Mouse (Mus musculus) lung, postnatal 0 days (tissue): Measurements from ENCODE around the gene Tcte3.
"Not testable (repeated sequence)": the region's sequence is repeated elsewhere in the genome, so short reads cannot be mapped to it uniquely, and the experiment has no call there.

ENCODE experiments used
- CTCF ChIP-seq: IDR thresholded peaks from 2 replicates; pipeline ENCODE4 v1.5.1; 2016; ENCODE audit warnings: antibody characterized with exemption, mild to moderate bottlenecking
- EP300 ChIP-seq: IDR thresholded peaks from 2 replicates; pipeline ENCODE4 v1.6.1; 2016; ENCODE audit warnings: antibody characterized with exemption, mild to moderate bottlenecking, control low read depth

DNA sequence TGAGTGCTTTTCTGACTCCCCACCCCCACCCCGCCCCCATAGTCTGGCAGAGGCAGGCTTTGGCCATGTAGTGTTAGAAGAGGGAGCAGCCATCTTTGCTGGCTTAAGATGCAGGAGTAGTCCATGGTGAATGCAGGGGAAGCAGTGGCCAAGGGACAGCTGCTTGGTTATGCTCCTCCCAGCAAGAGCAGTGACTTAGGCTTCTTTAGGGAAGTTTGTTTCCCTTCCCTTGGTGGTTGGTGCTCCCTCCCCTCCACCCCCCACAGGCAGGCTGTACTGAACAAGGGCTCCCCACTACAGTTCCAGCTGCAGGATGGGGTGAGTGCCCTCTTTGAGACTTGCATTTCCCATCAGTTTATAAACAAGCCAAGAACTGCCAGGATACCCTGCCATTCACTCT is 11.5 kb upstream of the Tcte3 start:
- not testable (repeated sequence) for TF ChIP-seq EP300, CTCF
